Mouse (Mus musculus) lung, postnatal 0 days (tissue): ENCODE results near the gene Idh1. TPM values are rescaled to one million over a fixed set of nuclear protein-coding genes. Genes with fewer than 3 reads are reported as not detected.
"Not testable (repeated sequence)": the region's sequence is repeated elsewhere in the genome, so short reads cannot be mapped to it uniquely, and the experiment has no call there.

ENCODE experiments used
- ATAC-seq: fragments of 200-750 bp; cut with Nextera tagmentation; 2 replicates; pipeline ENCODE4 v1.8.0; 2017; ENCODE audit warnings: moderate library complexity
- DNase-seq: peaks from one replicate; pipeline ENCODE4 v3.0.0-alpha.2; 2016; ENCODE audit warnings: low spot score
- H3K27ac ChIP-seq: fragments of 300-500 bp; sonication (generic); 2 replicates; pipeline ENCODE4 v1.5.1; 2014; ENCODE audit warnings: antibody characterized with exemption, mild to moderate bottlenecking, low read length, mixed read lengths
- H3K27me3 ChIP-seq: fragments of 300-500 bp; sonication (generic); replicated peaks from 2 replicates; pipeline ENCODE4 v1.6.1; 2014; ENCODE audit warnings: low read length, mixed read lengths; ENCODE audit not compliant: insufficient read depth
- H3K36me3 ChIP-seq: fragments of 300-500 bp; sonication (generic); 2 replicates; pipeline ENCODE4 v1.6.1; 2014; ENCODE audit warnings: low read length, mixed read lengths; ENCODE audit not compliant: insufficient read depth
- H3K4me1 ChIP-seq: fragments of 300-500 bp; sonication (generic); 2 replicates; pipeline ENCODE4 v1.6.1; 2014; ENCODE audit warnings: antibody characterized with exemption, low read depth, low read length, mixed read lengths; ENCODE audit not compliant: insufficient read depth
- H3K4me2 ChIP-seq: fragments of 300-500 bp; sonication (generic); replicated peaks from 2 replicates; pipeline ENCODE4 v1.6.1; 2014; ENCODE audit warnings: low read depth, mild to moderate bottlenecking, low read length, moderate library complexity, mixed read lengths
- H3K4me3 ChIP-seq: fragments of 300-500 bp; sonication (generic); 2 replicates; pipeline ENCODE4 v1.5.1; 2014; ENCODE audit warnings: low read depth, low read length
- H3K9ac ChIP-seq: fragments of 300-500 bp; sonication (generic); replicated peaks from 2 replicates; pipeline ENCODE4 v1.6.1; 2014; ENCODE audit warnings: low read depth, mild to moderate bottlenecking
- H3K9me3 ChIP-seq: fragments of 300-500 bp; sonication (generic); 2 replicates; pipeline ENCODE4 v1.6.1; 2016; ENCODE audit warnings: low read length, mixed read lengths
- CTCF ChIP-seq: IDR thresholded peaks from 2 replicates; pipeline ENCODE4 v1.5.1; 2016; ENCODE audit warnings: antibody characterized with exemption, mild to moderate bottlenecking
- EP300 ChIP-seq: IDR thresholded peaks from 2 replicates; pipeline ENCODE4 v1.6.1; 2016; ENCODE audit warnings: antibody characterized with exemption, mild to moderate bottlenecking, control low read depth
- WGBS: fragments of 180-500 bp; shearing (Covaris S2); extraction: QIAGEN DNeasy Blood & Tissue Kit; methylation state at CpG from one replicate; pipeline ENCODE4 v1.1.7; 2014; 5-methylcytosine and 5-hydroxymethylcytosine counted together
- polyA plus RNA-seq: library from polyadenylated mRNA; unstranded; fragments of >200 nt; fragmentation: Nextera tagmentation; extraction: Ambion mirVana; gene quantifications from 2 replicates; pipeline ENCODE4 v1.2.1, GENCODE M21; 2015

Gene Idh1
- 141 and 143 TPM in 2 replicates for polyA plus RNA-seq

DNA sequence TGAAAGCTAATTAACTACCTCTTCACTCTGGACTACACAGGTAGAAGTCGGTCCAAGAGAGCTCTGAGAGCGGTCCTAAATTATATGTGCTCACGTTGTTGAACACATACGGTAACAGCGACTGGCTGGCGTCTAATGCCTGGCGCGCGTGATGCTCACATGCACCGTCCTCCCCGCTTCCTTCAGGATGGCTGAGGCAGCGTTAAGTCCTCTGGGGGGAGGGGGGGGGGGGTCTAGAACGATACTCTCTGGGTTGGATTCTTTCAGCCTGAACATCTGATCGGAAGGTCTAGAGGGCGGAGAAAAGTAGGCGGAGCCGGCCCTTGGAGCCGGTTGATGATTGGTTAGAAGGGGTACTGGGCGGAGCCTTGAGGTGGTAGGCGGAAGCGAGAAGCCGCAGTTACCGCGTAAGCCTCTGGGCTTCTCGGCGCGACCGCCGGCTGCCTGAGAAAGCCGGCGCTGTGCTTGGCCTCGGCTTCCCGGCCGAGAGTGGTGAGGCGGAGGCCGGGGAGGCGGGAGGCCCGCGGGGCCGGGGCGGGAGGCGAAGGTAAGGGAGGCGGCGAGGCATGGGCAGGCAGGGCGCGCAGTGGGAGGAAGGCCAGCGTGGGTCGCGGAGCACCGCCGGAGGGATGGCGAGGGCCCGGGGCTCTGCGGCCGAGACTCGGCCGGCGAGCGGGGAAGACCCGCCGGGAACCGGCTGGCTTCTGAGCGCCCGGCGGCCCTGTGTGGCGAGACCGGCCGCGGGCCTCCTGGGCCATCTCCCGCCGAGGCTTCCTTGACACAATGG is at the start of gene Idh1, which contains the start of gene Pikfyve:
Gene Idh1 (minus strand): TSS at position 214 of the 787 bp plus-strand sequence.
Gene Pikfyve (plus strand): TSS at position 397 of the 787 bp plus-strand sequence.
- Histone ChIP-seq H3K9ac (peak within 1 kb of the TSS; percentile 72), H3K27me3 (no peaks in the 10 kb centered on the region), H3K4me1 (peaks cover 7% of the 10 kb centered on the region; the same call in 1 of the 2 replicates), H3K4me3 (peak within 1 kb of the TSS; percentile 89), H3K4me2 (peak within 1 kb of the TSS; percentile 70), H3K27ac (peak within 1 kb of the TSS; percentile 91), H3K9me3 (no peaks in the 10 kb centered on the region), H3K36me3 (no peaks in the 10 kb centered on the region)
- under 1% methylated on average over 67 of the region's 71 CpGs for WGBS
- TF ChIP-seq CTCF = peak; percentile 41
- TF ChIP-seq EP300 = peak; percentile 45; the same call in 1 of the 2 replicates
- peak; percentile 98 for DNase-seq
- ATAC-seq = peak; percentile 100

DNA sequence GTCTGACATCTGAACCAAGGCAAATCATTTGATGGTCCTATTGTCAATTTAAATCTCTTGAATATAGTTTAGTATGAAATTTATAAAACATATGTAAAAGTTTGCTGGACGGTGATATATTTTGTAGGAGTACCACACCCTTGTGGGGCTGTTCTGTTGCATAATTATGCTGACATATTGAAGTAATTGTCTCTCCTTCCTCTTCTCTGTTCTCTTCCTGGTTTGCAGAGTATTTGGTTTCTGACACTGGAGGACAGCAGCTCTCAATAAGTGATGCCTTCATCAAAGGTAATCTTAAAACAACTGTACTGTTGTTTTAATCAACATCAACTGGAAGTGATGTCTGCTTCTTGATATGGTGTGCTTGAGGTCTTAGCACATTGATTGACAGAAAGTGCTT is 44.3 kb upstream of the Idh1 start:
- Histone ChIP-seq H3K36me3 (peaks cover 5% of the 10 kb centered on the region; the same call in 1 of the 2 replicates), H3K9me3 (no peaks in the 10 kb centered on the region), H3K4me3 (no peak overlapping the region), H3K4me1 (no peaks in the 10 kb centered on the region), H3K27ac (no peak overlapping the region), H3K4me2 (no peak overlapping the region), H3K27me3 (no peaks in the 10 kb centered on the region), H3K9ac (no peak overlapping the region)
- ATAC-seq (no peak), DNase-seq (no peak)
- TF ChIP-seq EP300 (no peak), CTCF (no peak)
- WGBS = 89% methylated on average over 1 of the region's 1 CpGs

DNA sequence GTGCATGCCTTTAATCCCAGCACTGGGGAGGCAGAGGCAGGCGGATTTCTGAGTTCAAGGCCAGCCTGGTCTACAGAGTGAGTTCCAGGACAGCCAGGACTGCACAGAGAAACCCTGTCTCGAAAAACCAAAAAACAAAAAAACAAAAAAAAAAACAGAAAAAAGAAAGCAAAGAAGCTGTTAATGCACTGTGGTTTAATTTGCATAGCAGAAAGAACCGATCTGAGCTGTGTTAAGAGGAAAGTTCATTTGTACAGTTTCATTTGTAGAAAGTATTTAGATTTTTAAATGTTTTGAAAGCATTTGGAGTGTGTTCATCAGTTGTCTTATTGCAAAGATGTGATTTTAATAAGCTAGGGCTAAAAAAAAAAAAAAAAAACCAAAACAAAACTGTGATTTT is 43.5 kb upstream of the Idh1 start:
- H3K9me3 ChIP-seq, ATAC-seq, H3K36me3 ChIP-seq, H3K27me3 ChIP-seq, H3K27ac ChIP-seq, H3K4me3 ChIP-seq, DNase-seq, H3K9ac ChIP-seq, H3K4me2 ChIP-seq, H3K4me1 ChIP-seq: not testable (repeated sequence)
- WGBS = 89% methylated on average over 3 of the region's 3 CpGs

DNA sequence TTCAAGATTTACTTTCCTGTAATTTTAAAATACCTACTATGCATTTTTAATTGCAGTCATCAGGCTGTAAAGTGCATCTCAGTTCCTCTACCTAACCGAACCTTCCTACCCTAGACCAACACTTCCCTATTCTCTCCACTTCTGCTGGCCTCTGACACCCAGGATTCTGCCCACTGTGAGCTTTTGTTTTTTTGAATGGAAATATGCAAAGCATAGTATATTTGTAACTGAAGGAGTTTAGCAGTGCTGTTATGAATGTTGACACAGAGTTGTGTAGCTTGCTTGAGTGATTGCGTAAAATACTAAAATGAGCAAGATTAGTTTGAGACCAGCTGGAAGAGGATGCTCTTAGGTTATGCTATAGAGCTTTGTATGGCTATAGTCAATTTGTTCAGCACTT is 41.4 kb upstream of the Idh1 start:
- DNase-seq = peak; percentile 29
- Histone ChIP-seq H3K4me3 (no peak overlapping the region), H3K27me3 (no peaks in the 10 kb centered on the region), H3K36me3 (peaks cover 12% of the 10 kb centered on the region; the same call in 1 of the 2 replicates), H3K9me3 (no peaks in the 10 kb centered on the region), H3K9ac (no peak overlapping the region), H3K4me2 (no peak overlapping the region), H3K4me1 (no peaks in the 10 kb centered on the region), H3K27ac (no peak overlapping the region)
- ATAC-seq = no peak
- 72% methylated on average over 2 of the region's 2 CpGs for WGBS
- TF ChIP-seq CTCF (no peak), EP300 (no peak)

DNA sequence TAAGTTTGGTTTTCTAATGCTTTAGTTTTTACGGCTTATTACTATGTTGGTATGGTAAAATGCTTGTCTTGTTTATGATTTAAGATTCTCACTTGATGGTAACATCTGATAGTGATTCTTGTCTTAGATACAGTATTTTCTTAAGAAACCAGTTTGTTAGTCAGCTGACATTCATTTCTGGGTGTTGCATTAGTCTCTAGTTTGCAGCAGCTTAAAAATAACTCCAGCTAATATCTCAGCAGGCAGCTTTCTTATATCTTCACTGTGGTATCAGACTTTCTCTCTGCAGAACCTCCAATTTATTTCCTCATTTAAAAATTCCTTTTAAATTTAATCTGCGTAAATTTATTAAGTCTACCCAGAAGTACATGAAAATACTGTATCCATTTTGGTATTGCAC is 37.4 kb upstream of the Idh1 start:
- Histone ChIP-seq H3K9me3 (no peaks in the 10 kb centered on the region), H3K4me3 (no peak overlapping the region), H3K36me3 (peaks cover 14% of the 10 kb centered on the region; the same call in 1 of the 2 replicates), H3K4me2 (no peak overlapping the region), H3K27ac (no peak overlapping the region), H3K9ac (no peak overlapping the region), H3K4me1 (no peaks in the 10 kb centered on the region), H3K27me3 (no peaks in the 10 kb centered on the region)
- DNase-seq (no peak), ATAC-seq (no peak)
- TF ChIP-seq CTCF (no peak), EP300 (no peak)
- WGBS = 100% methylated on average over 2 of the region's 2 CpGs

DNA sequence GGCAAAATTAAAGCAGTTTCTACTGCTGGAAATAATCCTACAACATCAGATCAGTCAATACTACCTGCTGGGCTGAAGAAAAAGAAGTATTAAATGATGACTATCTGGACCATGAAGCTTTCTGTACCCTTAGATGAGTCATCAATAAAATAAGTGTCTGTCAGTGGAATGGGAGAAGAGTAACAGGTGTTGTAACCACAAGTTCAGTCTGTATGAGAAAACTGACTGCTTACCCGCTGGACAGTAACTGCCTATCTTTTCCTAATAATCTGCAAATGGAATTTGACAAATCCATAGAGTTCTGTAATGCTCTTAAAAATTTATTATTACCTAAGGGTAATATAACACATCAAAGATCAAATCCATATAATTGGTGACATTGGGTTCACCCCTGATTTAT is 31.7 kb upstream of the Idh1 start:
- WGBS = 88% methylated on average over 1 of the region's 1 CpGs
- H3K4me2 ChIP-seq = no peak overlapping the region
- no peak for DNase-seq
- no peaks in the 10 kb centered on the region for H3K9me3 ChIP-seq
- H3K27ac ChIP-seq = no peak overlapping the region
- H3K4me3 ChIP-seq = no peak overlapping the region
- H3K36me3 ChIP-seq = peaks cover 6% of the 10 kb centered on the region; the same call in 1 of the 2 replicates
- H3K27me3 ChIP-seq = no peaks in the 10 kb centered on the region
- TF ChIP-seq CTCF (no peak), EP300 (no peak)
- no peak overlapping the region for H3K9ac ChIP-seq
- no peaks in the 10 kb centered on the region for H3K4me1 ChIP-seq
- ATAC-seq = no peak
